Mouse (Mus musculus) kidney, embryonic 16.5 days (tissue): ENCODE results near the gene Rad51c. TPM values are rescaled to one million over a fixed set of nuclear protein-coding genes. Genes with fewer than 3 reads are reported as not detected.
A peak's percentile ranks its signal among the peaks of the same experiment; 100 is the strongest.
"Not testable (repeated sequence)": the region's sequence is repeated elsewhere in the genome, so short reads cannot be mapped to it uniquely, and the experiment has no call there.

ENCODE experiments used
- ATAC-seq: fragments of 200-750 bp; cut with Nextera tagmentation; 2 replicates; pipeline ENCODE4 v1.8.0; 2017; ENCODE audit warnings: moderate TSS enrichment; ENCODE audit not compliant: low FRiP score, low TSS enrichment
- H3K27ac ChIP-seq: fragments of 300-500 bp; sonication (generic); 2 replicates; pipeline ENCODE4 v1.5.1; 2014; ENCODE audit warnings: low read length
- H3K27me3 ChIP-seq: fragments of 300-500 bp; sonication (generic); 2 replicates; pipeline ENCODE4 v1.6.1; 2014; ENCODE audit warnings: low read length, control low read depth, mixed read lengths; ENCODE audit not compliant: insufficient read depth
- H3K36me3 ChIP-seq: fragments of 300-500 bp; sonication (generic); 2 replicates; pipeline ENCODE4 v1.6.1; 2014; ENCODE audit warnings: low read length, control low read depth, mixed read lengths; ENCODE audit not compliant: insufficient read depth
- H3K4me1 ChIP-seq: fragments of 300-500 bp; sonication (generic); 2 replicates; pipeline ENCODE4 v1.6.1; 2014; ENCODE audit warnings: low read length, control low read depth, mixed read lengths; ENCODE audit not compliant: insufficient read depth
- H3K4me2 ChIP-seq: fragments of 300-500 bp; sonication (generic); replicated peaks from 2 replicates; pipeline ENCODE4 v1.6.1; 2014; ENCODE audit warnings: low read depth, low read length
- H3K4me3 ChIP-seq: fragments of 300-500 bp; sonication (generic); 2 replicates; pipeline ENCODE4 v1.5.1; 2014; ENCODE audit warnings: mild to moderate bottlenecking, low read length
- H3K9ac ChIP-seq: fragments of 300-500 bp; sonication (generic); replicated peaks from 2 replicates; pipeline ENCODE4 v1.6.1; 2014; ENCODE audit warnings: low read length
- H3K9me3 ChIP-seq: fragments of 300-500 bp; sonication (generic); 2 replicates; pipeline ENCODE4 v1.6.1; 2016; ENCODE audit warnings: low read length, control low read depth
- WGBS: fragments of 180-500 bp; shearing (Covaris S2); extraction: QIAGEN DNeasy Blood & Tissue Kit; methylation state at CpG from one replicate; pipeline ENCODE4 v1.1.7; 2014; 5-methylcytosine and 5-hydroxymethylcytosine counted together
- polyA plus RNA-seq: library from polyadenylated mRNA; unstranded; fragments of >200 nt; fragmentation: Nextera tagmentation; extraction: Ambion mirVana; gene quantifications from 2 replicates; pipeline ENCODE4 v1.2.1, GENCODE M21; 2015

Rad51c gene
- polyA plus RNA-seq, 1 experiment from 2014 or later = 7.9 TPM

DNA sequence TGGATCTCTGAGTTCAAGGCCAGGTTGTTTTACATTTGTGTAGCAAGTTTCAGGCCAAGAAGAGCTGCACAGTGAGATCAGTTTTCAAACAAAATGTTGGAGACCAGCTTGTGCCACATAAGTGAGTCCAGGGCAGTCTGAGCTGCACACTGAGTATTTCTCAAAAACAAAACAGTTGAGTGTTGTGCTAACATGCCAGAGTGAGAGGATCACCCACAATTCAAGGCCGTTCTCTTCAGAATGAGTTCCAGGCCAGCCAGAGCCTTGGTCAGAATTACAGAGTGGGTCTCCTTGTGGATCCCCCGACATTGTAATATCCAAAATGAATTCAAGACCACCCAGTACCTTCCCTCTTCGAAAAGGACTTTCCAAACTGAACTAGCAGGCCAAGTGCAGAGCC is 41.4 kb upstream of the Rad51c start:
- H3K4me1 ChIP-seq = peaks cover 14% of the 10 kb centered on the region
- no peak overlapping the region for H3K9ac ChIP-seq
- H3K9me3 ChIP-seq = no peaks in the 10 kb centered on the region
- H3K4me3 ChIP-seq = no peak overlapping the region
- H3K27ac ChIP-seq = no peak overlapping the region
- WGBS = 88% methylated on average over 3 of the region's 3 CpGs
- H3K27me3 ChIP-seq = no peaks in the 10 kb centered on the region
- H3K4me2 ChIP-seq = no peak overlapping the region
- no peak for ATAC-seq
- H3K36me3 ChIP-seq = no peaks in the 10 kb centered on the region

DNA sequence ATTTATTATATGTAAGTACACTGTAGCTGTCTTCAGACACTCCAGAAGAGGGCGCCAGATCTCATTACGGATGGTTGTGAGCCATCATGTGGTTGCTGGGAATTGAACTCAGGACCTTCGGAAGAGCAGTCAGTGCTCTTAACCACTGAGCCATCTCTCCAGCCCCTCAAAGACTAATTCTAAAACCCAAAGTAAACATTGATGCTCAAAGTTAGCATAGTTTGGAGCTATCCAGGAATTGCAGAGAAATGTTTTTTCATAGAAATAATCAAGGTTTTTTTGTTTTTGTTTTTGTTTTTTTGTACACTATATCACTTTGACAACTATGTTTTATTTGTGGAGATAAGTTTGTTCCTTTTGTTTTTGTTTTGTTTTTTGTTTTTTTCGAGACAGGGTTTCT is 40.8 kb upstream of the Rad51c start:
- not testable (repeated sequence) for H3K9me3 ChIP-seq, H3K27me3 ChIP-seq, H3K4me3 ChIP-seq, H3K9ac ChIP-seq, H3K36me3 ChIP-seq, H3K27ac ChIP-seq, H3K4me2 ChIP-seq, ATAC-seq
- peaks cover 14% of the 10 kb centered on the region for H3K4me1 ChIP-seq
- 61% methylated on average over 3 of the region's 4 CpGs for WGBS

DNA sequence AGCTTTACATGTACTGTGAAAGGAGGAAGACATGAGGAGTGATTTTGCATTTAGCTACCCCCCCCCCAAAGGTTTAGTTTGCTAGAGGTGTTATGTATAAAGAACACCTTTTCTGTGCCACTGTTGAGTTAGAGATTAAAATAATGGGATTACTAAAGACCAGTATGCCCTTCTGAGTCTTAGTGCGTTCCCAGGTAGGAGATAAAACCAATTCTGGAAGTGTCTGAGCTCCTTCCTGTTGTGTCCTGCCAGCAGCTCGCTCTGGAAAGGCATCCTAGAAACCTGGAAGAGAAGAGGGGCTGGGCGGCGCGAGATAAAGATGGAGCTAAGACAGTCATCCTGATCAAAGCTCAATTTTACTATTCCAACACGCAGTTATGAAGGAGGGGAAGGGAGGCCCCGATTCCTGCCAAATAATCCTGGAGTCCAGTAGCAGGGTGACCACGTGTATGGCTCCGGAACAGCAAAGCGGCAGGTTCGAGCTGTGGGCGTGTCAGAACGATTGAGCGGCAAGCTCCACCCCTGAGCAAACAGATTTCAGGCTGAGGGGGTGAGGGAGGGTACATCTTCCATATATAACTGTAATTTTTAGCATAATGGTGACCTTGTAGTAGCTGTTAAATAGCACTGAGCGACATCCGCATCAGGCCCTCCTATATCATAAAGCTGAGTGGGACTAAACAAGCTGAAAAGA is 40.1 kb upstream of the Rad51c start:
- Histone ChIP-seq H3K4me2 (peak overlapping the region; percentile 15; the same call in 1 of the 2 replicates), H3K9ac (no peak overlapping the region), H3K4me1 (peaks cover 14% of the 10 kb centered on the region), H3K27me3 (no peaks in the 10 kb centered on the region), H3K9me3 (no peaks in the 10 kb centered on the region), H3K36me3 (no peaks in the 10 kb centered on the region), H3K4me3 (no peak overlapping the region), H3K27ac (no peak overlapping the region)
- ATAC-seq = no peak
- WGBS = 9% methylated on average over 16 of the region's 16 CpGs

DNA sequence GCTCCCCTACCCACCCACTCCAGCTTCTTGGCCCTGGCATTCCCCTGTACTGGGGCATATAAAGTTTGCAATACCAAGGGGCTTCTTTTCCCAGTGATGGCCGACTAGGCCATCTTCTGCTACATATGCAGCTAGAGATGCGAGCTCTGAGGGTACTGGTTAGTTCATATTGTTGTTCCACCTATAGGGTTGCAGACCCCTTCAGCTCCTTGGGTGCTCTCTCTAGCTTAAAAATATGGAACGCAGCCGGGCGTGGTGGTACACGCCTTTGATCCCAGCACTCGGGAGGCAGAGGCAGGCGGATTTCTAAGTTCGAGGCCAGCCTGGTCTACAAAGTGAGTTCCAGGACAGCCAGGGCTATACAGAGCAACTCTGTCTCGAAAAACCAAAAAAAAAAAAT is 39.3 kb upstream of the Rad51c start:
- H3K27ac ChIP-seq, H3K36me3 ChIP-seq, H3K4me2 ChIP-seq, H3K4me3 ChIP-seq, H3K27me3 ChIP-seq, ATAC-seq, H3K9me3 ChIP-seq, H3K9ac ChIP-seq: not testable (repeated sequence)
- peaks cover 14% of the 10 kb centered on the region for H3K4me1 ChIP-seq
- 63% methylated on average over 10 of the region's 10 CpGs for WGBS

DNA sequence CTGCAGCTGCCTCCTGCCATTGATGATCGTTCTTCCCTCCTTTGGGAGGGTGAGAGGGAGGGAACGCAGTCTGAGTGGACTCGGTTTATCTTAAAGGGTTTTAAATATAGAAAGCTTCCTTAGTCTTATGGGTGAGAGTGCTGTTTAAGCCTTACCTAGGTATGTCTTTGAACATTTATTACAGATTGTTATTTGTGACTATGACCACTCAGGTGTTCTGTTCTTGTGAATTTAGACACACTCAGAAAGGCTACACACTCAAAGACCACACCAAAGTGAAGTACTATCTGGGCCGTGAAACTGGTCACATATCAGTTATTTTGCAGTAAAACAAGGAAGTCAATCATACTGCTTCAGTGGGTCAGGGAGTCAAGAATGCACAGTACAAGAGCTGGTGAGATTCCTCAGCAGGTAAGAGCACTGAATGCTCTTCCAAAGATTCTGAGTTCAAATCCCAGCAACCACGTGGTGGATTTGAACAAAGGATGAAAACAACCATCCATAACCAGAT is 38.7 kb upstream of the Rad51c start:
- Histone ChIP-seq H3K27ac (peak overlapping the region; percentile 83), H3K4me3 (no peak overlapping the region), H3K4me1 (peaks cover 14% of the 10 kb centered on the region), H3K9me3 (no peaks in the 10 kb centered on the region), H3K27me3 (no peaks in the 10 kb centered on the region), H3K9ac (no peak overlapping the region), H3K4me2 (no peak overlapping the region), H3K36me3 (no peaks in the 10 kb centered on the region)
- WGBS = 0% methylated on average over 4 of the region's 5 CpGs
- peak; percentile 88 for ATAC-seq

DNA sequence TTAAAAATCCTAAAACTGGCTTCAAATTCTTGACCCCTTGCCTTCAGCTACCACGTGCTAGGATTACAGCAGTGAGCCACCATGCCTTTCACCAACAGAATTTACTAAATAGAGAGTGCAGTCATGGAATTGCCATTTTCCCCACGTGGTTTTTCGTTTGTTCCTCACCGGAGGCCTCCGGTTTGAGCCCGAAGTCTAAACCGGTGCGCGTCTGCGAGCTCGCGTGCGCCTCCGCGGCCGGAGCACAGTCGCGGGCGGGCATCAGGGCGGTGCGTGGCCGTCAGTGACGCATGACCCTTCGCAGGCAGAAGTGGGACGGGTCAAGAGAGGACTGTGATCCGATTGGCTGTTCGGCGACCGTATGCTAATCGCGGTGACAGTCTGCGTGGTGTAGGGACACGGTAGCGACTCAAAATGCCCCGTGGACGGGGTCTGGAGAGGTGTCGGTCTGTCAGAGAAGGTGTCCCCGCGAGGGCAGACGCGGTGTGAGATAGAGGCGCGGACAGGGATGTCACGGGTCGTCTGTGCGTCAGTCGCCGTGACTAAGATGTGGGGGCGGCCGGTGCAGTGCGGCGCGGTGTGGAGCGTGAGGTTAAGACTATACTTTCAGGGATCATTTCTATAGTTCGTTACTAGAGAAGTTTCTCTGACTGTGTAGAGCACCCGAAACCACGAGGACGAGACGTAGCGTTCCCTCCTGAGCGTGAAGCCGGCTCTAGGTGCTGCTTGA is 38.1 kb upstream of the Rad51c start:
- Histone ChIP-seq H3K27ac (peak overlapping the region; percentile 75), H3K4me3 (peak overlapping the region; percentile 37), H3K4me1 (peaks cover 12% of the 10 kb centered on the region), H3K9ac (peak overlapping the region; percentile 62; the same call in 1 of the 2 replicates), H3K4me2 (peak overlapping the region; percentile 61)
- H3K36me3 ChIP-seq, H3K27me3 ChIP-seq, H3K9me3 ChIP-seq: not testable (repeated sequence)
- WGBS = under 1% methylated on average over 29 of the region's 62 CpGs
- ATAC-seq = peak; percentile 98

DNA sequence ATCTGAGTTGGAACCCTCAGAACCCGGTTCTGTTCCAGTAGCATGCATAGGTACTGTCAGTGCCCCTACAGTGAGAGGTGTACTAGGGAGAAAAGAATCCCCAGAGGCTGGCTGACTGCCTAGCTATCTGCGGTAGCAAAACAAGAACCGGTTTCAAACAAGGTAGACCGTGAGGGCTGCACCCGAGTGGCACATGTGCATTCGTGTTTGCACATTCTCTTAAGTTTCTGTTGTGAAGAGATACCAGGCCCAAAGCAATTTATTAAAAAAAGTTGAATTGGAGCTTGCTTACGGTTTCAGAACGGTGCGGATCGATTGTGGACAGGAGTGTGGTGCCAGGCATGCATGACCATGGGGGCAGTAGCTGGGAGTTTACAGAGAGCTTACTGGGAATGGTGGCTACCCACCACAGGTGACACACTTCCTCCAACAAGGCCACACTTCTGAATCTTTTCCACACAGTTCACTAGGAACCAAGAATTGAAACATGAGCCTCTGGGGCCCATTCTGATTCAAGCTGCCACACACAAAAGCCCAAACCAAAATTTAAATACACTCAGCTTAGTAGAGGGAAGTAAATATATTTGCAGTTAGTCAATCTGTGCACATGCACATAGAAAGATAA is 35.2 kb upstream of the Rad51c start:
- H3K27ac ChIP-seq = no peak overlapping the region; the same call in 1 of the 2 replicates
- peaks cover 7% of the 10 kb centered on the region; the same call in 1 of the 2 replicates for H3K4me1 ChIP-seq
- H3K27me3 ChIP-seq = no peaks in the 10 kb centered on the region
- no peaks in the 10 kb centered on the region for H3K9me3 ChIP-seq
- 81% methylated on average over 10 of the region's 10 CpGs for WGBS
- H3K4me3 ChIP-seq = no peak overlapping the region
- no peaks in the 10 kb centered on the region for H3K36me3 ChIP-seq
- no peak for ATAC-seq
- H3K9ac ChIP-seq = no peak overlapping the region
- H3K4me2 ChIP-seq = no peak overlapping the region

DNA sequence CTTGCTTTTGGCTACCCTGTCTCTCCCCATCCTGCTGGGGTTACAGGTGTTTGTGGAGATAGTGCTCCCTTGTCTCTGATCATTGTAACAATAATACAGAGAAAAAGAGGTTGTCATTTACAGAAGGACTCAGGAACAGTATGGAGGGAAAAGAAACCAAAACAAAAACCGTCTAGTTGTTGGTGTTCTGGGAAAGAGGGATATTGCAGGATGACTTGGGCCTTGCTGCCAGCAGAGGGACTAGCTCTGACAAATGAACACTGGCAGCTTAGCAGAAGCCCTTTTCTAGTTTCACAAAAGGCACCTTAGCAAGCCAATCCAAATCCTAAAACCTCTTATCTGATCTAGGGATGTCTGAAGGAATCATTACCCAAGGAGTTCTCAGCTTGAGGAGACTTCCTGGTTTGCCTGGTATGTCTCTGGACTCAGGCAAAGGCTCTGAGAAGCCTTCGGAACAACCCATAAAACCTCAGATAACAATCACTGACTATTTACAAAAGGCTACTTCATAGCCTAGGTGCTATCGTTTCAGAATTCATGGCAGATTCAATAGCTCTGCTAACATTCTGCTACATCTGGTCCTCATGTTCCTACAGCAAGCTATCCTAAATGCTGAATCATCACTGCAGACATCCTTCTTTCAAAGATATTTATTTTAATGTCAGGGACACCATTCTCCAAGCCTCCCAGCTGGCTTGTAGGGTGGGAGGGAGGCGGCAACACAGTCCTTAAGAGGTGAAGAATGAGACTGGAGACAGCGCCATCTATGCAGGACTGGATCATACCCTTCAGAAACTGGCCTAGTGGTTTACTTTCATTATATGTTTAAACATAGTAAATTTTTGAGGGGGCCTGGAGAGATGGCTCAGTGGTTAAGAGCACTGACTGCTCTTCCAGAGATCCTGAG is 31.8 kb upstream of the Rad51c start:
- WGBS = 46% methylated on average over 5 of the region's 5 CpGs
- no peak for ATAC-seq
- H3K9me3 ChIP-seq = no peaks in the 10 kb centered on the region
- H3K36me3 ChIP-seq = no peaks in the 10 kb centered on the region
- no peaks in the 10 kb centered on the region for H3K27me3 ChIP-seq
- no peak overlapping the region for H3K9ac ChIP-seq
- no peak overlapping the region for H3K27ac ChIP-seq
- H3K4me2 ChIP-seq = no peak overlapping the region
- H3K4me1 ChIP-seq = no peaks in the 10 kb centered on the region
- H3K4me3 ChIP-seq = no peak overlapping the region

DNA sequence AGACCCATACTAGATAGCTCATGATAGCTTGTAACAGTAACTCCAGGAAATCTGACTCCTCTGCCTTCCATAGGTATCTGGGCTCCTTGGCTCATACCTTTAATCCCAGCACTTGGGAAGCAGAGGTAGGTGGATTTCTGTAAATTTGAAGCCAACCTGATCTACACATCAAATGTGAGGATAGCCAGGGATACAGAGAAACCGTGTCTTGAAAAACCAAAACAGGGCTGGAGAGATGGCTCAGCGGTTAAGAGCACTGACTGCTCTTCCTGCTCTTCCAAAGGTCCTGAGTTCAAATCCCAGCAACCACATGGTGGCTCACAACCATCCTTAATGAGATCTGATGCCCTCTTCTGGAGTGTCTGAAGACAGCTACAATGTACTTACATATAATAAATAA is 30.4 kb upstream of the Rad51c start:
- ATAC-seq, H3K27me3 ChIP-seq, H3K4me2 ChIP-seq, H3K4me1 ChIP-seq, H3K27ac ChIP-seq, H3K4me3 ChIP-seq, H3K36me3 ChIP-seq, H3K9ac ChIP-seq, H3K9me3 ChIP-seq: not testable (repeated sequence)
- WGBS = 92% methylated on average over 2 of the region's 2 CpGs
